Mouse (Mus musculus) left cerebral cortex, adult 11 months (tissue): ENCODE measurements at regions not wholly inside any gene's neighbourhood (a gene's known extent, or its start where the extent isn't known, plus 50 kb on each side); places are given as distances from the start of the nearest gene placed in this dataset.
A peak's percentile ranks its signal among the peaks of the same experiment; 100 is the strongest.

Experiments used
- DNase-seq: peaks from one replicate; pipeline ENCODE4 v3.0.0; 2022; ENCODE audit warnings: low spot score

- DNase-seq, result no peak
Observed at GRCm38 (mm10) chr12:15392641-15393040, 424.1 kb downstream of the Trib2 start.

DNA sequence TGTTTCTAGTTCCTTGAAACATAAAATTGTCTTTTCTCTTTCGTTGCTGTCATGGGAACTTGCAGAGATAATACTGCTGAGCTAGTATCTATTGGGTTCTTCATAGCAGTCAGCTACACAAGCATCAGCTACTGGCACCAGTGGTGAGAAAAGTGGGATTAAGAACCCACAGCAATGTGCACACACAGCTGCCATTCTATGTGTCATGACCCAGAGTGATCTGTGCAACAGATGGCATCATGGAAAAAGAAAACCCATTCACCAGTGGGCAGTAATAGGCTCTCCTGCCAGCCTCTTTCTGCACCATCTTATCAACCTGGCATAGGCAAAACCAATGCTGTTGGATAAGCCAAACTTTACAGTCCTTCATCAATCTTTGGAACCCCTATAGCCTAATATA lies 428.1 kb downstream of the Trib2 start:
- DNase-seq, result no peak

GRCm38 (mm10) chr12:15357808-15358207 lies 458.9 kb downstream of the Trib2 start:
- no peak for DNase-seq

GRCm38 (mm10) chr12:15320697-15321449 lies 495.8 kb downstream of the Trib2 start:
- no peak for DNase-seq

DNA sequence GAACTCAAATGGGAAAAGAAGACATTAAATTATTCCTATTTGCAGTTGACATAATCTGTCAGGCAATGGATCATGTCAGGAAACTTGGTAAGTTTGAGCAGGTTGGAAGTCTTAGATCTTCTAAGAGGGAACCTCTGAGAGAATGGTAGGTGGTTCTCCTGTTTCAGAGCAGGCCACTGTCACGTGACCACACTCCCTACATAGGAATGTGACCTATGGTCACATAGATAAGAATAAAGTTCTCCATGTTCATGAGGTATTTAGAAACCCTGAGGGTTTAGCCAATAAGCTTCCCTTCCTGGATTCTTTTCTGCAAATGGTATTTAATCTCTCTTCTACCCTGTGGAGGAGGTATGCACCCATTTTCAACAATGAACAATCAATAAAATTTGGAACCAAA lies 497.1 kb downstream of the Trib2 start:
- no peak for DNase-seq

- no peak for DNase-seq
Observed at GRCm38 (mm10) chr12:15294898-15295297, 521.8 kb downstream of the Trib2 start.

DNA sequence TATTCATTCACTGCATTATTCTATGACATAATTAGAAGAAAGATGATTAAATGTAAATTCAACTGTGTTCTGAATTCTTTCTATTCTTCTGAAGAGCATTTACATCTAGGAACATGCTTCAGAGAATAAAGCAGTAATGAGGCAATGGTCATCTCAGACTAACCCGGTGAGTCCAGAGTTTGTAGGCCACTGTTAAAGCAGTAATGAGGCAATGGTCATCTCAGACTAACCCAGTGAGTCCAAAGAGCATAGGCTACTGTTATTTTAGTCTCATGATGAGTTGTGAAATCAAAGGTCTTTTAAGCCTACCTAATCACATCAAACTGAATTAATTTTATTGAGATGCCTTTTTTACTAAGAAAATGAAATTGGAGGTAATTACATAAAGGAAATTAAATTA lies 554.6 kb downstream of the Trib2 start:
- DNase-seq, result no peak

DNA sequence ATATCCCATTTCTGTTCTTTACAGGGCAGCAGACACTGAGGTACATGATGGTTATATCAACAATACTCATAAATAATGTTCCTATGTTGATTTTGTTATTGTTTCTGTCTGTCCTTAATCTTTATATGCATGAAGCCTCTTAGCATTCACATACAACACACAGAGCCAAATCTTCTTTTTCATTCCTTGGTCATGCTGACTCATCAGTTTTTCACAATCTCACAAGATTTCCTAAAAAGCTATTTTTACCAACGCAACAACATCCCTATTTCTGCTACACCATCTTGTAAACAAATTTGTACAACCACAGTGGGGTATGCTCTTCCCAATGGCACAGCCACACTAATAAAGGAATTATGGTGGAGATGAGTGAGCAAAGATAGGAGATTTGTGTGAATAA lies 555.1 kb downstream of the Trib2 start:
- DNase-seq, result no peak

GRCm38 (mm10) chr12:15260907-15261415 lies 555.8 kb downstream of the Trib2 start:
- DNase-seq, result no peak

DNA sequence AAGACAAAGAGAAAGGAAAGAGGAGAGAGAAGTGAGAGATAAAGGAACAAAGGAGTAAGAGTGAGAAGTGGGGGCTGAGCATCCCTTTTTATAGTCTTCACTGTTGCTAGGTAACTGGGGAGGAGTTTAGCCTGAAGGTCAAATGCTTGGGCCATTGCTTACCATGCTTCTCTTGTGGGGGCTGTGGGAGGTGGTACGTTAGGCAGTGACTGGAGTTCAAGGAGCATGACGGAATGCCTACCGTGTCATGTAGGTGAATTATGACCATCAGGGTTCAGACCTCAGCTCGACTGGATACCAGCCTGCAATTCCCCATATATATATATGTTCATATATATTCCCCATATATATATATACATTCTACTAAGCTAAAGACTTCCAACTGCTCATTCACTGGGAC lies 571.8 kb downstream of the Trib2 start:
- DNase-seq, result no peak

DNA sequence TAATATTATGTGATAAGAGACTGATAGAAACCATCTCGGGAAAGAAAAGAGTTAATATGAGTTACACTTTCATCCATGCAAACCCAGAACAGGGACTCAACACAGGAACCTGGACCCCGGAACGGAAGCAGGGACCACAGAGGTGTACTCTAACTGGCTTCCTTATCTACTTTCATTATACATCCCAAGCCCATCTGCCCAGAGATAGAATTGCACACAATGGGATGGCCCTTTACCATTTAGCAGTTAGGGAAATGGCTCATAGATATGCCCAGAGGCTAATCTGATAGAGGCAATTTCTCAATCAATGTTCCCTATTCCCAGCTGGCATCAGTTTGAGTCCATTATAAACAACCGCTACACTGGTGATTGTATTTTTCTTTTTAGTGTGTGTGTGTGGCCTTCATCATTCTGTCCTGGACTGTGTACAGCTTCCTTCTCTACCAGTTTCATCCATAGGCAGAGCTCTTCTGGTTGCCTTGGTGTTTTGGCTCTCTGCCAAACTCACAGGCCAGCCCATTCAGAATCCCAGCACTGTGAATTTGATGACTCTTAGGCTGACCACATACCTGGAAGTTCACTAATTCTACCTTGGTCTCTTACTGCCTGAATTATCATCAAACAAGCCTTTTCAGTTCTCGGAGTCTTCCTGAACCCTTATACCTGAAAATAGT lies 594.1 kb downstream of the Trib2 start:
- DNase-seq, result no peak

GRCm38 (mm10) chr12:15218504-15218903 lies 598.2 kb downstream of the Trib2 start:
- no peak for DNase-seq

GRCm38 (mm10) chr12:15216180-15216579 lies 600.5 kb downstream of the Trib2 start:
- DNase-seq, result no peak

GRCm38 (mm10) chr12:15174411-15175041 lies 642.2 kb downstream of the Trib2 start:
- no peak for DNase-seq

DNA sequence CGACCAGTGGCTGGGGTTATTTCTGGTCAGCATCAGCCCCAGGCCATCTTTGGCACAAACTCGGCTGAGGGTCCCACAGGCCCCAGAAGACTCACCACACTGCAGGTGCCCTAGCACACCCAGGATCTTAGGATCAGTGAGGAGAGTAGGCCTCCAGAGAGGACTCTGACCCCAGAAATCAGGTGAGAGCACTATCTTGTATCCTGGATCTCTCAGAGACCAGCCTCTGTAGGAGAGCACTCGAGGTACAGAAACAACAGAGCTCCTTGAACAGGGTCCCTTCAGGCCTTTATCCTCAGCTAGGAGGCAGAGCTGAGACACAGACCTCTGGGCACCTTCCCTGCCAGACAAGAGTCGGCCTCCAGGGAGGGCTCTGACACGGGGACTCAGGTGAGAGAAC lies 654.1 kb downstream of the Trib2 start:
- DNase-seq, result no peak

DNA sequence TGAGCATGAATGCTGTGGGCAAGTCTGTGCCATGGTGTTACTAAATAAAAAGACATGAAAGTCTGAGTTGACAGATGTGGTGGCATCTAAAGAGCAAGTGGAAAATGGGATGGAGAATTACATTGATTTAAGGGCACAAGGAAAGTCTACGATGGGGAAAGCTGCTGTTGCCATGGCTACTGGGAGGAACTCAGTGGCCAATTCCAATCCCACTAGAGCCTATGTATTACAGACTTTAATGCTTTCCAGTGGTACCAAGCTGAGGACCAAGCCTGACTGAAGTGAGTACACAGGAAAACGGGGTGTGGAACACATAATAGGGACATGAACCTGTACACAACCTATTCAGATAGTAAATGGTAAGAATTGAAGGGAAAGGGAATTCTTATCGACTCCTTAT lies 654.9 kb downstream of the Trib2 start:
- DNase-seq, result no peak

GRCm38 (mm10) chr12:15160478-15160998 lies 656.2 kb downstream of the Trib2 start:
- DNase-seq, result no peak

- no peak for DNase-seq
Observed at GRCm38 (mm10) chr12:15146398-15146797, 670.3 kb downstream of the Trib2 start.

- DNase-seq, result no peak
Observed at GRCm38 (mm10) chr12:15137039-15137438, 679.7 kb downstream of the Trib2 start.

DNA sequence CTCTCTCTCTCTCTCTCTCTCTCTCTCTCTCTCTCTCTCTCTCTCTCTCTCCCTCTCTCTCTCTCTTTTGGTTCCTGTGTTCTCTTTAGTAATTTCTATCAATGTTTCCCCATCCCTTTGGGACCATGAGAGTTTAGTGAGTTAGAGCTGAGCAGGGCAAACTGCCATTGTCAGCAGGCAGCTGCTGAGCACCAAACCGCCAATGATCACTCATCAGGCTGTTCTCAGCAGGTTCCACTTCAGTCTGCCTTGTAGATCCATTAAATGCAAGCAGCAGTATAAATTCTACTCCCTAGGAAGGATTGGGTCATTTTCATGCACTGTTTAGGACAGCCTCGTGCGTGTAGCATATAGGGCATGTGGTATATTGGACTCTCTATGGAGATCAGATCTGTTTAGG lies 692.5 kb downstream of the Trib2 start:
- DNase-seq, result no peak

GRCm38 (mm10) chr12:15122586-15123212 lies 694.0 kb downstream of the Trib2 start:
- peak; percentile 2 for DNase-seq

- DNase-seq, result no peak
Observed at GRCm38 (mm10) chr12:15115556-15115955, 701.2 kb downstream of the Trib2 start.
